Mouse (Mus musculus) lung, embryonic 16.5 days (tissue): ENCODE data around the gene Srpx2. TPM values are rescaled to one million over a fixed set of nuclear protein-coding genes. Genes with fewer than 3 reads are reported as not detected.

Experiments
- polyA plus RNA-seq: library from polyadenylated mRNA; unstranded; fragments of >200 nt; fragmentation: Nextera tagmentation; extraction: Ambion mirVana; gene quantifications from 2 replicates; pipeline ENCODE4 v1.2.1, GENCODE M21; 2015

Srpx2 gene
- polyA plus RNA-seq, 1 experiment from 2014 or later, result 17.1 TPM

Other genes with a start within 250 kb of the Srpx2 start
- 1.7 and 2.1 TPM in 2 replicates for gene Pcdh19, start 219.4 kb upstream of the Srpx2 start, polyA plus RNA-seq
- 1.4 and 2.8 TPM in 2 replicates for gene Tnmd, start 57.4 kb upstream of the Srpx2 start, polyA plus RNA-seq
- gene Tspan6, start 10.0 kb upstream of the Srpx2 start, polyA plus RNA-seq, result 129 and 139 TPM in 2 replicates
- gene Sytl4, start 73.4 kb downstream of the Srpx2 start, polyA plus RNA-seq, result 5.7 and 6.2 TPM in 2 replicates
- 43.8 and 46.5 TPM in 2 replicates for gene Cstf2, start 150.8 kb downstream of the Srpx2 start, polyA plus RNA-seq